Mouse (Mus musculus) erythroblast, embryonic 14.5 days (primary cell): Measurements from ENCODE around the gene Kdm8.

ENCODE experiments used
- GATA1 ChIP-seq: IDR thresholded peaks from 2 replicates; pipeline ENCODE4 v1.6.1; 2012; ENCODE audit warnings: low read length, inconsistent platforms, mixed read lengths
- TAL1 ChIP-seq: IDR thresholded peaks from 3 replicates; pipeline ENCODE4 v1.6.1; 2012; ENCODE audit warnings: low read length, inconsistent platforms, mixed read lengths

- TF ChIP-seq GATA1 (no peak), TAL1 (no peak)
Measured at GRCm38 (mm10) chr7:125499927-125500868, 55.7 kb downstream of the Kdm8 start.
